Mouse (Mus musculus) spleen, adult 2 months (tissue): ENCODE results near the gene Padi4. TPM values are rescaled to one million over a fixed set of nuclear protein-coding genes. Genes with fewer than 3 reads are reported as not detected.

ENCODE experiments used
- DNase-seq, 2 experiments: peaks; one replicate each; pipeline versions ENCODE4 v3.0.0 to v3.0.0-alpha.2; 2012 to 2021; ENCODE audit warnings: low spot score in 2 of 2, low read depth in 1 of 2
- H3K27ac ChIP-seq: fragments of 200-500 bp; 2 replicates; pipeline ENCODE4 v1.5.1; 2012; ENCODE audit warnings: low read length, inconsistent platforms; ENCODE audit not compliant: insufficient read depth
- H3K27me3 ChIP-seq: fragments of 200-500 bp; 2 replicates; pipeline ENCODE4 v1.6.1; 2012; ENCODE audit warnings: mild to moderate bottlenecking, moderate library complexity, low read length, inconsistent platforms; ENCODE audit not compliant: control insufficient read depth, insufficient read depth
- H3K36me3 ChIP-seq: fragments of 200-500 bp; 2 replicates; pipeline ENCODE4 v1.6.1; 2012; ENCODE audit warnings: mild to moderate bottlenecking, low read length, inconsistent platforms; ENCODE audit not compliant: control insufficient read depth, insufficient read depth
- H3K4me1 ChIP-seq: fragments of 200-500 bp; 2 replicates; pipeline ENCODE4 v1.6.1; 2011; ENCODE audit warnings: inconsistent platforms; ENCODE audit not compliant: control insufficient read depth, insufficient read depth, insufficient read length
- H3K4me3 ChIP-seq: fragments of 200-500 bp; 2 replicates; pipeline ENCODE4 v1.5.1; 2011; ENCODE audit warnings: mild to moderate bottlenecking, inconsistent platforms; ENCODE audit not compliant: insufficient read depth, insufficient read length; ENCODE audit errors: extremely low read depth
- CTCF ChIP-seq: fragments of 200-500 bp; IDR thresholded peaks from 2 replicates; pipeline ENCODE4 v1.5.1; 2011; ENCODE audit warnings: mild to moderate bottlenecking, inconsistent platforms; ENCODE audit not compliant: insufficient read depth, insufficient read length, insufficient replicate concordance; ENCODE audit errors: extremely low read depth
- POLR2A ChIP-seq: fragments of 200-500 bp; IDR thresholded peaks from 2 replicates; pipeline ENCODE4 v1.6.1; 2011; ENCODE audit warnings: low read depth, low read length, inconsistent platforms
- WGBS: fragments of 180-500 bp; shearing (Covaris S2); methylation state at CpG from one replicate; pipeline ENCODE4 v1.1.7; 2018; 5-methylcytosine and 5-hydroxymethylcytosine counted together
- polyA plus RNA-seq: library from polyadenylated mRNA; depleted of rRNA; stranded (reverse); fragments of >200 nt; gene quantifications from 2 replicates; pipeline ENCODE4 v1.2.3, GENCODE M21; 2012

The Padi4 gene
- polyA plus RNA-seq, 1 experiment: 4.1 TPM

- Histone ChIP-seq H3K4me3 (no peak overlapping the region), H3K27me3 (no peaks in the 10 kb centered on the region), H3K36me3 (no peaks in the 10 kb centered on the region), H3K27ac (no peak overlapping the region), H3K4me1 (no peaks in the 10 kb centered on the region)
- no peak for DNase-seq
- WGBS: 88% methylated on average over 3 of the region's 3 CpGs
- no peak for TF ChIP-seq CTCF
- TF ChIP-seq POLR2A: no peak
Observed at GRCm38 (mm10) chr4:140796786-140797185, 22.8 kb upstream of the Padi4 start.

- Histone ChIP-seq H3K27me3 (no peaks in the 10 kb centered on the region), H3K36me3 (no peaks in the 10 kb centered on the region), H3K4me1 (no peaks in the 10 kb centered on the region), H3K4me3 (no peak overlapping the region), H3K27ac (no peak overlapping the region)
- no peak for TF ChIP-seq POLR2A
- no peak for TF ChIP-seq CTCF
- DNase-seq: no peak
- 95% methylated on average over 9 of the region's 9 CpGs for WGBS
Observed at GRCm38 (mm10) chr4:140794678-140795077, 20.6 kb upstream of the Padi4 start.

DNA sequence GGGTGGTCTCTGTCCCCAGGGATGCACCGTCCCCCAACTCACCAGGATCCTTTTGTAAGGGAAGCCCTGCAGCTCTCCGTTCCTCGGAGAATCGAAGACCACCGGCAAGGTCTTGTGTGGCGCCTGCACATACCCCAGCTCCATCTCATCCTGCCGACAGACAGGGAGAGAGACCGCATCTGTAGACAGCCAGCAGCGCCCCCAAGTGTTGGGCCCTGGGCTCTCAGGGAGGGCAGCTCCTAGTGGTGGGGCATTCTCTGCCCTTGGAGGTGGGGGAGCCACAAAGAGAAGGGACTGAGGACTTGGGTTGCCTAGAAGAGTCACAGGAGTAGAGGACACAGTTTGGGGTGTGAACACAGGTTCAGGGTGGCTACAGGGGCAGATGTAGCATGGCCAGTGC lies 19.8 kb upstream of the Padi4 start:
- Histone ChIP-seq H3K27ac (no peak overlapping the region), H3K27me3 (no peaks in the 10 kb centered on the region), H3K36me3 (no peaks in the 10 kb centered on the region), H3K4me1 (no peaks in the 10 kb centered on the region), H3K4me3 (no peak overlapping the region)
- DNase-seq: no peak
- TF ChIP-seq POLR2A (no peak), CTCF (peak; percentile 15; the same call in 1 of the 2 replicates)
- WGBS: 82% methylated on average over 9 of the region's 9 CpGs

- H3K4me1 ChIP-seq: no peaks in the 10 kb centered on the region
- no peaks in the 10 kb centered on the region for H3K27me3 ChIP-seq
- TF ChIP-seq POLR2A (no peak), CTCF (no peak)
- no peak overlapping the region for H3K27ac ChIP-seq
- no peaks in the 10 kb centered on the region for H3K36me3 ChIP-seq
- DNase-seq: no peak
- H3K4me3 ChIP-seq: no peak overlapping the region
- 88% methylated on average over 7 of the region's 7 CpGs for WGBS
Observed at GRCm38 (mm10) chr4:140792584-140792983, 18.5 kb upstream of the Padi4 start.

DNA sequence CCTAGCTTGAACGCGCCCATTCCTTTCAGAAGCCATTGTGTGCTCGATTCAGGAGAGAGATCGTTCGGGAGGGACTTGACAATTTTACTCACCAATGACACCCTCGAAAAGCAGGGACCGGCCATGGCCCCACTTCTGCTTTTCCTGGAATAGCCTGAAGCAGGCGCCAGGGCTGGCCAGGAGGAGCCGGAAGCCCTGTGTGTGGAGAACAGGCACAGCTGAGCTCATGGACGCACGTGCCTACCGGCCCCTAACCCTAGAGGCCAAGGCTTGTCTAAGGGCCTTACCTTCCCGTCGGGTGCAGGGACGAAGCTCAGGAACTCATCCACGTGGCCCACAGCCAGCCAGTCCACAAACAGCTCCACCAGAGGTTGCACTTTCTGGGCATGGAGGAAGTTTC lies 17.0 kb upstream of the Padi4 start:
- Histone ChIP-seq H3K27ac (no peak overlapping the region), H3K36me3 (no peaks in the 10 kb centered on the region), H3K4me3 (no peak overlapping the region), H3K27me3 (no peaks in the 10 kb centered on the region), H3K4me1 (no peaks in the 10 kb centered on the region)
- DNase-seq: no peak
- 80% methylated on average over 16 of the region's 16 CpGs for WGBS
- TF ChIP-seq POLR2A (no peak), CTCF (no peak)

GRCm38 (mm10) chr4:140789983-140790382 lies 15.9 kb upstream of the Padi4 start:
- H3K27ac ChIP-seq: no peak overlapping the region
- TF ChIP-seq POLR2A (no peak), CTCF (no peak)
- 85% methylated on average over 4 of the region's 4 CpGs for WGBS
- H3K36me3 ChIP-seq: no peaks in the 10 kb centered on the region
- DNase-seq: no peak
- no peaks in the 10 kb centered on the region for H3K27me3 ChIP-seq
- H3K4me1 ChIP-seq: no peaks in the 10 kb centered on the region
- H3K4me3 ChIP-seq: no peak overlapping the region

DNA sequence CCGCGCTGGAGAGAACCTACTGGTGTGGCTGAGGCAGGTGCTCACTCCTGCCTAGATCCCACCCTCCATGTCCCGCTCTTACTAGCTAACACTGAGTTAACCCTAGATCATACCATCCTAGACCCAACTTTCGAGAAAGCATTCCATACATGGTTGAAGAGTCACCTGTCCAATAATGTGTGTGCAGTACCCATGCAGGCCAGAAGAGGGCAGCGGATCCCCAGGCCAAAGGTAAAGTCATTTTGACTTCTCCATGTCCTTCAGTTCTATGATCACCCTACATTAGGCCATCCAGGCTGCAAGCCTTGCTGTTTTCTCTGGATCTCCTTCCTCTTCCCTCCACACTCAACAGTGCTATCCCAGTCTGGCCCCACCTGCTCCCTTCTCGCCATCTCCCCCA lies 14.9 kb upstream of the Padi4 start:
- DNase-seq: peak; percentile 21 to 68
- no peak overlapping the region for H3K27ac ChIP-seq
- no peak for TF ChIP-seq POLR2A
- TF ChIP-seq CTCF: peak; percentile 73; the same call in 1 of the 2 replicates
- no peaks in the 10 kb centered on the region for H3K4me1 ChIP-seq
- no peaks in the 10 kb centered on the region for H3K27me3 ChIP-seq
- H3K36me3 ChIP-seq: no peaks in the 10 kb centered on the region
- H3K4me3 ChIP-seq: no peak overlapping the region
- WGBS: 63% methylated on average over 6 of the region's 6 CpGs
